Mouse (Mus musculus) stomach, embryonic 16.5 days (tissue): ENCODE measurements at regions not wholly inside any gene's neighbourhood (a gene's known extent, or its start where the extent isn't known, plus 50 kb on each side); places are given as distances from the start of the nearest gene placed in this dataset.
A peak's percentile ranks its signal among the peaks of the same experiment; 100 is the strongest.

ENCODE experiments used
- ATAC-seq: fragments of 200-750 bp; cut with Nextera tagmentation; 2 replicates; pipeline ENCODE4 v1.8.0; 2017; ENCODE audit warnings: moderate number of reproducible peaks, moderate TSS enrichment; ENCODE audit not compliant: insufficient read depth, low FRiP score
- H3K27ac ChIP-seq: fragments of 300-500 bp; sonication (generic); 2 replicates; pipeline ENCODE4 v1.5.1; 2014; ENCODE audit warnings: low read length
- H3K27me3 ChIP-seq: fragments of 300-500 bp; sonication (generic); 2 replicates; pipeline ENCODE4 v1.6.1; 2014; ENCODE audit warnings: low read length, control low read depth, mixed read lengths; ENCODE audit not compliant: control insufficient read depth, insufficient read depth
- H3K36me3 ChIP-seq: fragments of 300-500 bp; sonication (generic); 2 replicates; pipeline ENCODE4 v1.6.1; 2014; ENCODE audit warnings: low read length; ENCODE audit not compliant: control insufficient read depth, insufficient read depth
- H3K4me1 ChIP-seq: fragments of 300-500 bp; sonication (generic); 2 replicates; pipeline ENCODE4 v1.6.1; 2014; ENCODE audit warnings: low read length, control low read depth, mixed read lengths; ENCODE audit not compliant: control insufficient read depth, insufficient read depth
- H3K4me2 ChIP-seq: fragments of 300-500 bp; sonication (generic); 2 replicates; pipeline ENCODE4 v1.6.1; 2014; ENCODE audit warnings: low read depth, low read length, mixed read lengths
- H3K4me3 ChIP-seq: fragments of 300-500 bp; sonication (generic); replicated peaks from 2 replicates; pipeline ENCODE4 v1.5.1; 2014; ENCODE audit warnings: mild to moderate bottlenecking, low read length
- H3K9ac ChIP-seq: fragments of 300-500 bp; sonication (generic); 2 replicates; pipeline ENCODE4 v1.6.1; 2014; ENCODE audit warnings: low read length
- H3K9me3 ChIP-seq: fragments of 300-500 bp; sonication (generic); replicated peaks from 2 replicates; pipeline ENCODE4 v1.6.1; 2016; ENCODE audit warnings: low read length, control low read depth; ENCODE audit not compliant: control insufficient read depth
- WGBS: fragments of 180-500 bp; shearing (Covaris S2); extraction: QIAGEN DNeasy Blood & Tissue Kit; methylation state at CpG from one replicate; pipeline ENCODE4 v1.1.7; 2014; 5-methylcytosine and 5-hydroxymethylcytosine counted together

DNA sequence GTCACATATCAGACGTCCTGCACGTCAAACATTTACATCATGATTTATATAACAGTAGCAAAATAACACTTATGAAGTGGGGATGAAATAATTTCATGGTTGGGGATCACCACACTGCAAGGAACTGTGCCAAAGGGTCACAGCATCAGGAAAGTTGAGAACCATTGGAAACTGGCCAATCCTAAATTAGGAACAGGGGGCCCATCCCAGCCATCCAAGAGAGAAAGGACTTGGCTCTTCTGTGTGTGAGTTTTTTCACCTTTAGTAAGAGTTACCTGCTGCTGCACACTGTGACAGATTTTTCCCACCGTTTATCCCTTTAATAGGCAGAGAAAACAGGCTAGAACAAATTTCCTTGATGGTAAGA, 141.2 kb upstream of the Hs6st1 start:
- Histone ChIP-seq H3K36me3 (no peaks in the 10 kb centered on the region), H3K9ac (no peak overlapping the region), H3K4me3 (no peak overlapping the region), H3K27ac (no peak overlapping the region), H3K4me1 (peaks cover 16% of the 10 kb centered on the region), H3K27me3 (no peaks in the 10 kb centered on the region), H3K9me3 (no peaks in the 10 kb centered on the region), H3K4me2 (no peak overlapping the region)
- no peak for ATAC-seq
- WGBS, result 21% methylated on average over 3 of the region's 3 CpGs

GRCm38 (mm10) chr1:35930351-35930750, 137.8 kb upstream of the Hs6st1 start:
- no peak for ATAC-seq
- no peaks in the 10 kb centered on the region for H3K9me3 ChIP-seq
- H3K27me3 ChIP-seq, result no peaks in the 10 kb centered on the region
- 42% methylated on average over 3 of the region's 3 CpGs for WGBS
- no peak overlapping the region for H3K4me2 ChIP-seq
- H3K27ac ChIP-seq, result peak overlapping the region; percentile 36; the same call in 1 of the 2 replicates
- no peak overlapping the region for H3K4me3 ChIP-seq
- H3K9ac ChIP-seq, result no peak overlapping the region
- H3K4me1 ChIP-seq, result peaks cover 16% of the 10 kb centered on the region
- no peaks in the 10 kb centered on the region for H3K36me3 ChIP-seq

GRCm38 (mm10) chr1:35931056-35931455, 137.1 kb upstream of the Hs6st1 start:
- Histone ChIP-seq H3K4me1 (peaks cover 11% of the 10 kb centered on the region), H3K27me3 (no peaks in the 10 kb centered on the region), H3K4me2 (no peak overlapping the region), H3K36me3 (no peaks in the 10 kb centered on the region), H3K9ac (no peak overlapping the region), H3K27ac (peak overlapping the region; percentile 62), H3K9me3 (no peaks in the 10 kb centered on the region), H3K4me3 (no peak overlapping the region)
- ATAC-seq, result peak; percentile 59; the same call in 1 of the 2 replicates
- 56% methylated on average over 7 of the region's 7 CpGs for WGBS

- Histone ChIP-seq H3K36me3 (no peaks in the 10 kb centered on the region), H3K9me3 (no peaks in the 10 kb centered on the region)
Observed at GRCm38 (mm10) chr1:35933511-35933910, 134.7 kb upstream of the Hs6st1 start.

DNA sequence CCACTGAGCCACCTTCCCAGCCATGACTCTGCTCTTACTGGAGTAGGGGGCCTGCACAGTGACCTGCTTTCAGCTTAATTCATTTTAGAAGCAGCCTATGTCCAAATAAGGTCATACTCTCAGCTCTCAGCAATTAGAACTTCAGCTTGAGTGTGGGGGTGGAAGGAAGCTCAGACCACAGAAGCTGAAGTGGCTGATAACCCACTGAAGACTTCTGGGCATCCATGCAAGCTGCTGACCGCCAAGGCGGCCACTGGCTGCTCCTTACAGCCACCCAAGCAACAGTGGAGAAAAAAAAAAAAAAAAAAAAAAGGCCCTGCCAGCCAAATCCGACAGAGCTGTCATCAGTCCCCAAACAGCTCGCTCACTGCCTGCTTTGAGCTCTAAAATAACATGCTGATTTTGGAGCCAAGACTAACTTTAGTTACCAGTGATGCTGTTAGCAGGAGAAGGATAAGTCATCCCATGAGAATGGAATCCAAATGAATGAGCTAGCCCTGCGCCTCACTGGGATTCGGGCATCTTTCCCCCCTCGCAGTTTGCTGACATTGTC, 133.0 kb upstream of the Hs6st1 start:
- Histone ChIP-seq H3K9ac (no peak overlapping the region), H3K4me3 (no peak overlapping the region), H3K4me1 (0 out of 2 replicates have a peak, but pooled peaks cover 3% of the 10 kb centered on the region), H3K27ac (no peak overlapping the region), H3K36me3 (no peaks in the 10 kb centered on the region), H3K27me3 (no peaks in the 10 kb centered on the region), H3K4me2 (no peak overlapping the region), H3K9me3 (no peaks in the 10 kb centered on the region)
- no peak for ATAC-seq
- 59% methylated on average over 7 of the region's 7 CpGs for WGBS

More at GRCm38 (mm10) chr1:35933511-35933910, 134.7 kb upstream of the Hs6st1 start:
- Histone ChIP-seq H3K27ac (no peak overlapping the region), H3K4me2 (no peak overlapping the region), H3K4me1 (0 out of 2 replicates have a peak, but pooled peaks cover 3% of the 10 kb centered on the region), H3K4me3 (no peak overlapping the region), H3K9ac (no peak overlapping the region), H3K27me3 (no peaks in the 10 kb centered on the region)
- ATAC-seq, result no peak
- 90% methylated on average over 7 of the region's 7 CpGs for WGBS

- 66% methylated on average over 5 of the region's 5 CpGs for WGBS
- H3K36me3 ChIP-seq, result no peaks in the 10 kb centered on the region
- H3K4me2 ChIP-seq, result no peak overlapping the region
- ATAC-seq, result no peak
- no peaks in the 10 kb centered on the region for H3K9me3 ChIP-seq
- H3K9ac ChIP-seq, result no peak overlapping the region
- H3K27ac ChIP-seq, result no peak overlapping the region
- H3K4me3 ChIP-seq, result no peak overlapping the region
- 0 out of 2 replicates have a peak, but pooled peaks cover 1% of the 10 kb centered on the region for H3K4me1 ChIP-seq
- H3K27me3 ChIP-seq, result no peaks in the 10 kb centered on the region
Observed at GRCm38 (mm10) chr1:35936362-35937093, 131.7 kb upstream of the Hs6st1 start.

DNA sequence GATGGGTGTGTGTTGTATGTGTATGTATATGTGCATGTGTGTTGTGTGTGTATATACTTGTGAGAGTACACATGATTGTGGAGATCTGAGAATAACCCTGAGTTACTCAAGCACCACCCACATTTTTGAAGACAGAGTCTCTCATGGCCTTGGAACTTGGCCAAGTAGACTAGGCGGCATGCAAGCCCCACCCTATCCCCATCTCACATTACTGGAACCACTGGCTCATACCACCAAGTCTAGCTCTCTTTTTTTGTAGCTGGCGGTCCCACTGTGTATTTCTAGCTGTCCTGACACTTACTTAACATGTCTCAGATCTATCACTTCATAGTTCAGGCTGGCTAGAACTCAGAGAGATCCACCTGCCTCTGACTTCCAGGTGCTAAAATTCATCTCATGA, 128.0 kb upstream of the Hs6st1 start:
- H3K9me3 ChIP-seq, result no peaks in the 10 kb centered on the region
- H3K27me3 ChIP-seq, result no peaks in the 10 kb centered on the region
- 0 out of 2 replicates have a peak, but pooled peaks cover 8% of the 10 kb centered on the region for H3K4me1 ChIP-seq
- no peak overlapping the region for H3K4me2 ChIP-seq
- H3K4me3 ChIP-seq, result no peak overlapping the region
- ATAC-seq, result no peak
- 47% methylated on average over 2 of the region's 2 CpGs for WGBS
- H3K36me3 ChIP-seq, result no peaks in the 10 kb centered on the region
- no peak overlapping the region for H3K9ac ChIP-seq
- H3K27ac ChIP-seq, result no peak overlapping the region

GRCm38 (mm10) chr1:35941642-35942077, 126.5 kb upstream of the Hs6st1 start:
- ATAC-seq, result no peak
- Histone ChIP-seq H3K36me3 (no peaks in the 10 kb centered on the region), H3K27ac (no peak overlapping the region), H3K4me1 (0 out of 2 replicates have a peak, but pooled peaks cover 8% of the 10 kb centered on the region), H3K9ac (no peak overlapping the region), H3K4me3 (no peak overlapping the region), H3K9me3 (no peaks in the 10 kb centered on the region), H3K27me3 (no peaks in the 10 kb centered on the region), H3K4me2 (no peak overlapping the region)
- 41% methylated on average over 8 of the region's 8 CpGs for WGBS

- Histone ChIP-seq H3K27me3 (no peaks in the 10 kb centered on the region), H3K27ac (no peak overlapping the region), H3K4me3 (no peak overlapping the region), H3K4me2 (no peak overlapping the region), H3K9ac (no peak overlapping the region), H3K9me3 (no peaks in the 10 kb centered on the region; the same call in 1 of the 2 replicates), H3K36me3 (no peaks in the 10 kb centered on the region), H3K4me1 (0 out of 2 replicates have a peak, but pooled peaks cover 8% of the 10 kb centered on the region)
- 66% methylated on average over 7 of the region's 7 CpGs for WGBS
- ATAC-seq, result 0 out of 2 replicates have a peak, but pooled peaks have one; percentile 6
Observed at GRCm38 (mm10) chr1:35942222-35942621, 126.0 kb upstream of the Hs6st1 start.
